Mouse (Mus musculus): ENCODE measurements at regions not wholly inside any gene's neighbourhood (a gene's known extent, or its start where the extent isn't known, plus 50 kb on each side); places are given as distances from the start of the nearest gene placed in this dataset.

GRCm38 (mm10) chr9:94589672-94590071, 51.8 kb upstream of the 1190002N15Rik start:
- DNase-seq (ENCODE audit: extremely low read depth, insufficient read length, low spot score) = no peak

GRCm38 (mm10) chr9:94604993-94605392, 64.7 kb upstream of the Slc9a9 start:
- DNase-seq (ENCODE audit: extremely low read depth, insufficient read length, low spot score) = no peak

- no peak for DNase-seq (ENCODE audit: extremely low read depth, insufficient read length, low spot score)
Measured at GRCm38 (mm10) chr9:94606422-94606821, 63.3 kb upstream of the Slc9a9 start.

GRCm38 (mm10) chr9:94607011-94607749, 62.5 kb upstream of the Slc9a9 start:
- no peak for DNase-seq (ENCODE audit: extremely low read depth, insufficient read length, low spot score)

GRCm38 (mm10) chr9:94607750-94608106, 62.0 kb upstream of the Slc9a9 start:
- no peak for DNase-seq (ENCODE audit: extremely low read depth, insufficient read length, low spot score)

- no peak for DNase-seq (ENCODE audit: extremely low read depth, insufficient read length, low spot score)
Measured at GRCm38 (mm10) chr9:94610101-94610500, 59.6 kb upstream of the Slc9a9 start.

- no peak for DNase-seq (ENCODE audit: extremely low read depth, insufficient read length, low spot score)
Measured at GRCm38 (mm10) chr9:94610600-94611337, 58.9 kb upstream of the Slc9a9 start.

GRCm38 (mm10) chr9:94613891-94614671, 55.6 kb upstream of the Slc9a9 start:
- peak; percentile 15 for DNase-seq (ENCODE audit: extremely low read depth, insufficient read length, low spot score)

- no peak for DNase-seq (ENCODE audit: extremely low read depth, insufficient read length, low spot score)
Measured at GRCm38 (mm10) chr9:94615205-94615604, 54.5 kb upstream of the Slc9a9 start.

GRCm38 (mm10) chr9:94618079-94618786, 51.5 kb upstream of the Slc9a9 start:
- no peak for DNase-seq (ENCODE audit: extremely low read depth, insufficient read length, low spot score)

Measured in 3134 (cell line).